Mouse (Mus musculus) midbrain, embryonic 15.5 days (tissue): ENCODE measurements around the gene Stx16. TPM values are rescaled to one million over a fixed set of nuclear protein-coding genes. Genes with fewer than 3 reads are reported as not detected.

Source experiments
- polyA plus RNA-seq: library from polyadenylated mRNA; unstranded; fragments of >200 nt; fragmentation: Nextera tagmentation; extraction: Ambion mirVana; gene quantifications from 2 replicates; pipeline ENCODE4 v1.2.1, GENCODE M21; 2015

Stx16 gene
- polyA plus RNA-seq, 1 experiment from 2014 or later, result 16.7 TPM

Other genes with a start within 250 kb of the Stx16 start
- 17.4 and 19.6 TPM in 2 replicates for gene Npepl1, start 34.0 kb downstream of the Stx16 start, polyA plus RNA-seq
- gene Gnas, start 208.0 kb downstream of the Stx16 start, polyA plus RNA-seq, result 1,362 and 1,368 TPM in 2 replicates